ENCODE assay signal across 22 mouse cellular contexts in genomic region chr12:75641726-75642125, GRCm38 (mm10). TPM values are rescaled to one million over a fixed set of nuclear protein-coding genes. Genes with fewer than 3 reads are reported as not detected.
DNase-seq lines count a peak whose midpoint lies in the region; ATAC-seq and TF ChIP-seq lines count a peak whose summit lies in the region.
"Had no signal": no experiment of that assay in that cellular context is flagged by ENCODE, and none has a peak within 500 bp of the region (broad histone marks: within the 10 kb centered on the region; RNA-seq: fewer than 3 reads in every experiment).

No protein-coding gene starts in this region.

- no peak for ATAC-seq in liver, postnatal 0 days
- no peak for ATAC-seq in liver, embryonic 11.5 days (replicated peaks; ENCODE audit: low FRiP score)
- ATAC-seq: intestine, embryonic 16.5 days; Patski had no signal

- no peak overlapping the region for H3K4me2 ChIP-seq in liver, postnatal 0 days (ENCODE audit: low read depth, low read length)
- no peak overlapping the region for H3K4me2 ChIP-seq in liver, embryonic 11.5 days
- H3K4me2 ChIP-seq: embryonic facial prominence, embryonic 15.5 days; hindbrain, embryonic 14.5 days; kidney, embryonic 15.5 days had no signal

- H3K9me3 ChIP-seq in liver, postnatal 0 days (ENCODE audit: low read length), result no peaks in the 10 kb centered on the region
- H3K9me3 ChIP-seq in liver, embryonic 11.5 days (ENCODE audit: control insufficient read depth, low read length), result no peaks in the 10 kb centered on the region
- H3K9me3 ChIP-seq: embryonic facial prominence, embryonic 15.5 days; kidney, embryonic 15.5 days; midbrain, embryonic 10.5 days had no signal

- TF ChIP-seq CTCF in liver, postnatal 0 days (IDR thresholded peaks at IDR 0.05; ENCODE audit: low read depth), result peak; percentile 43; the same call in 1 of the 2 replicates

- DNase-seq in embryo, embryonic 10 days (ENCODE audit: low spot score), result peak; percentile 10
- DNase-seq in embryo, embryonic 11 days, result no peak
- no peak for DNase-seq in liver, postnatal 0 days
- no peak for DNase-seq in liver, embryonic 11.5 days (ENCODE audit: low spot score)
- DNase-seq in thymus, postnatal 4 days, result peak; percentile 28
- DNase-seq in thymus, adult 18-20 months, result no peak
- DNase-seq in spleen, postnatal 36 days (ENCODE audit: low spot score in 2 of 2), result no peak
- no peak for DNase-seq in spleen, postnatal 4 days (ENCODE audit: low spot score in 2 of 2)
- DNase-seq: adrenal gland, postnatal 14 days; cerebellum, adult 9-11 months; heart, postnatal 36 days; layer of hippocampus, postnatal 36 days; lung, adult 18-20 months; right cerebral cortex, postnatal 25 days; thymus, postnatal 36 days had no signal

- no peak overlapping the region for H3K9ac ChIP-seq in liver, postnatal 0 days (replicated peaks)
- no peak overlapping the region for H3K9ac ChIP-seq in liver, embryonic 11.5 days (ENCODE audit: low read depth, low read length)
- H3K9ac ChIP-seq: embryonic facial prominence, embryonic 15.5 days; hindbrain, embryonic 14.5 days; kidney, embryonic 15.5 days had no signal

- no peak for TF ChIP-seq EP300 in liver, postnatal 0 days (IDR thresholded peaks at IDR 0.05; ENCODE audit: low read depth)

- H3K4me1 ChIP-seq in liver, postnatal 0 days (ENCODE audit: insufficient read depth), result no peaks in the 10 kb centered on the region; the same call in 1 of the 2 replicates
- H3K4me1 ChIP-seq in liver, embryonic 11.5 days (replicated peaks; ENCODE audit: control insufficient read depth, insufficient read depth, low read length), result no peaks in the 10 kb centered on the region
- H3K4me1 ChIP-seq: embryonic facial prominence, embryonic 15.5 days; kidney, embryonic 15.5 days; midbrain, embryonic 10.5 days had no signal

- H3K27me3 ChIP-seq in liver, postnatal 0 days (ENCODE audit: insufficient read depth, low read length), result no peaks in the 10 kb centered on the region
- no peaks in the 10 kb centered on the region for H3K27me3 ChIP-seq in liver, embryonic 11.5 days (replicated peaks; ENCODE audit: control insufficient read depth, insufficient read depth, low read length)
- H3K27me3 ChIP-seq: embryonic facial prominence, embryonic 15.5 days; kidney, embryonic 15.5 days; Patski had no signal

- H3K36me3 ChIP-seq in liver, postnatal 0 days (replicated peaks; ENCODE audit: insufficient read depth, low read length), result no peaks in the 10 kb centered on the region
- no peaks in the 10 kb centered on the region; the same call in 1 of the 2 replicates for H3K36me3 ChIP-seq in liver, embryonic 11.5 days (ENCODE audit: control insufficient read depth, insufficient read depth, low read length)
- H3K36me3 ChIP-seq: embryonic facial prominence, embryonic 15.5 days; kidney, embryonic 15.5 days; midbrain, embryonic 10.5 days had no signal

- H3K27ac ChIP-seq in liver, postnatal 0 days (ENCODE audit: low read depth), result no peak overlapping the region
- no peak overlapping the region for H3K27ac ChIP-seq in liver, embryonic 11.5 days (ENCODE audit: low read depth, low read length)
- H3K27ac ChIP-seq: embryonic facial prominence, embryonic 15.5 days; hindbrain, embryonic 14.5 days; kidney, embryonic 15.5 days; macrophage; midbrain, embryonic 10.5 days had no signal

- H3K4me3 ChIP-seq in liver, postnatal 0 days (ENCODE audit: low read depth, low read length), result no peak overlapping the region
- no peak overlapping the region for H3K4me3 ChIP-seq in liver, embryonic 11.5 days (ENCODE audit: low read depth, low read length)
- H3K4me3 ChIP-seq: embryonic facial prominence, embryonic 15.5 days; kidney, embryonic 15.5 days; midbrain, embryonic 10.5 days had no signal

- 94% methylated on average over 1 of the region's 1 CpGs for WGBS in liver, postnatal 0 days (ENCODE audit: insufficient replicate concordance)
- 89% methylated on average over 1 of the region's 1 CpGs for WGBS in liver, embryonic 11.5 days

RNA-seq across cellular contexts. Expression of gene Wdr89, which starts 27.6 kb away (rescaled TPM):
- polyA plus RNA-seq in liver, postnatal 0 days (2015; fragmentation: Nextera tagmentation; extraction: Ambion mirVana), result 4.7 and 5.1 TPM in 2 replicates
- 16.5 and 17.3 TPM in 2 replicates for polyA plus RNA-seq in liver, embryonic 11.5 days (2014; fragmentation: Nextera tagmentation; extraction: Ambion mirVana)

RNA-seq across cellular contexts. Expression of gene Ppp2r5e, which starts 45.7 kb away (rescaled TPM):
- 4.9 and 6.5 TPM in 2 replicates for polyA plus RNA-seq in liver, postnatal 0 days (2015; fragmentation: Nextera tagmentation; extraction: Ambion mirVana)
- 10.0 and 10.7 TPM in 2 replicates for polyA plus RNA-seq in liver, embryonic 11.5 days (2014; fragmentation: Nextera tagmentation; extraction: Ambion mirVana)

Comparison
In these comparisons a context has a peak if more than half of its experiments do, and no peak if none do; other contexts are left out.
1. DNase-seq: peak in embryo, embryonic 10 days (single experiment) and thymus, postnatal 4 days (single experiment); none in embryo, embryonic 11 days (single experiment), liver, postnatal 0 days (single experiment), liver, embryonic 11.5 days (single experiment), thymus, adult 18-20 months (0 of 2), spleen, postnatal 36 days (0 of 2) and spleen, postnatal 4 days (0 of 2).